Mouse (Mus musculus) gastrocnemius, adult 18-20 months (tissue): ENCODE measurements around the gene Gnaq. TPM values are rescaled to one million over a fixed set of nuclear protein-coding genes. Genes with fewer than 3 reads are reported as not detected.

ENCODE experiments used
- DNase-seq: peaks from one replicate; pipeline ENCODE4 v3.0.0; 2021; ENCODE audit warnings: low spot score
- microRNA-seq: library from miRNA; unstranded; fragments of <30 nt; microRNA quantifications from one replicate; pipeline ENCODE4 v1.2.0, GENCODE M21; 2021
- total RNA-seq, 2 experiments: library from RNA; stranded (reverse); gene quantifications; 2 replicates each; pipeline ENCODE4 v1.2.3; 2021

Gene Gnaq
- total RNA-seq, 2 experiments from 2014 or later, result 11.9 to 14.9 TPM

DNA sequence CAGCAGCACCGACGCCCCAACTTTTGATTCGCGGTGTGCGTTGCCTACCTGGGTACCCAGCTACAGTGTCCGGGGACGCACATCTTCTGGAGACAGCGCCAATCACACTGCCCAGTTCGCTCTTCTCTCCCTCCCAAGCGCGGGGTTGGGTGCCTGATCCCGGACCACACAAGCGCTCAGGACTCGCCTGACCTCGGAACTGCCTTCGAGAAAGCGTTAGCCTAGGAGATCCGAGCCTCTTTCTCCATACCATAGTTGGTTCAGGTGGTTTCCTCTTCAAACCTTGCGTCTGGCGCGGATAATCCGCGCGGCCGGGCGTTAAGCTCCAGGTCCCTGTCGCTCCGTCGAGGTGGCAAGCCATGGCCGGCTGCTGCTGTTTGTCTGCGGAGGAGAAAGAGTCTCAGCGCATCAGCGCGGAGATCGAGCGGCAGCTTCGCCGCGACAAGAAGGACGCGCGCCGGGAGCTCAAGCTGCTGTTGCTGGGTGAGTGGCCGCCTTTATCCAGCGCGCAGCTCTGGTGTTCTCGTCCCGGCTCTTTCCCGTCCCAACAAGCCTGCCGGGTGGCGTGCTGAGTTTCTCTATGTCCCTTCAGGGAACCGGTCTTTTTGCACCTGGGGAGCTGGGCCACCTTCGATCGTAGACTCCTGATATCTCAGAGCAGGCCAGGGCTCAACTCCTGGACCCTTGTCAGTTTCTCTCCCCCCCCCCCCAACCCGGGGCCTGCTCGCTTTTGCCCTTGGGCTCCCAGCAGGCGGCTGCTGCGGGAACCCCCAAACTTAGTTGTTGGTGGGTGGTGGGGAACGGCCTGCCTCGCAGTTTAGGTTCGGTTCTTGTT lies 303.9 kb downstream of the Gnaq start:
- peak; percentile 4 for DNase-seq

Small RNAs within 50 kb of the gene (microRNA-seq; reads per million reads assigned to microRNA genes)
- not detected for gene Mir496b

Other genes with a start within 250 kb of the Gnaq start
- 1 to 10 TPM in 1 of 2 experiments, under 1 TPM in 1; 0.94 to 1.4 TPM for gene Psat1, start 185.5 kb upstream of the Gnaq start, total RNA-seq
- gene Cep78, start 147.8 kb upstream of the Gnaq start, total RNA-seq, result 1 to 10 TPM; 2.5 to 2.6 TPM